Mouse (Mus musculus) lung, postnatal 4 days (tissue): ENCODE results near the gene Rbm26.

Experiments used
- DNase-seq, 2 experiments: peaks; one replicate each; pipeline ENCODE4 v3.0.0; 2021

Gene Rbm26

DNA sequence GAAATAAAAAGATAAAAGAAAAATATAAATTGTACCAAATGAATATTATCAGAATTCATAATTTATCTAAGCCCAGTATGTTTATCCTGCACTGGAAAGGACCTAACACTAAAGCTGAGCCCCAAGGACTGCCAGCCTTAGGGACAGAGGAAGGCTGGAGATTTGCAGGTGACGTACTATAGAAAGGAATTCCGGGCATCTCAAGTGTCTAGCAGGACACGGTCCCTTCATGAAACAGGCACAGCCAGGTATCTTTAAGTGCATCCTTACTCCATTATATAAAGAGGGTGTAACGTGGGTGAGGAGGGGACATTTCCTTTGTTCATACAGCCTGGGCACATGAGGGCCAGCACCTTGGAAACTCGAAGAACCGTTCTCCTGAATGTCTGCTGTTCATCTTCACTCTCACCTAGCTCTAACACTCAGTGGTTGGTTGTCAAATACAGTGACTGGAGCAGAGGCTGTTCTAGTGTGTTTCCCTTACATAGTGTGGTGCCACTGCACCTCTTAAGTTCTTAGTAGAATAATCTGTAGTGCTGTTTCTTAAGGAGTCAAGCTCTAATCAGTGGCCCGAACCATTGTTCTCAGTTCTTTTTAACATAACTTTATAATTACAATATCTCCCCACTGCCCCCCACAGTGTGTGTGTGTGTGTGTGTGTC, 91.7 kb downstream of the Rbm26 start:
- peak; percentile 18 to 28 for DNase-seq

DNA sequence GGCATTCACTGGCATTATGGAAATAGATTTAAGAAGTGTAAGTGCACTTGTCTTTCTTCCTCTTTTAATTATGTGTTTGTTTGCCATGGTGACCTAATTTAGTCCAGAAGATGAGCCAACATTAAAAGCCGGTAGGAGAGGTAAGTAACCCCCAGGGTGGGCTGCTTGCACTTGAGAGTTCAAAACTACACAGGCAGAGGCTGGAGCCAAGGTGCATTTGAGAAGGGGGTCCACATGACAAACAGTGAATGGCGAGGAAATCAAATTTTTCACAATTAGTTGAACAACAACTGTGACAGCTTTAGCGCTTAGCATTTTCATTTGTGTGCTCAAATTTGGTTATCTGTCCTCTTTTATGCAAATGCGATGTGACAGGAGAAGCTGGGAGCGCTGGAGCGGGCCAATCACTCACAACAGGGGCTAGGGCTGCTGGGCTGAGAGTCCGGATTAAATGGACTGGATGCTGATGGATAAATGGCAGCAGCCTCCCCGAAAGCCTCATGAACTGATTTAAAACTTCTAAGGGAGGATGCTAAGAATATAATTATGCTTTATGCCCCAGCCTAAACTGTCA, 92.3 kb downstream of the Rbm26 start:
- no peak for DNase-seq

DNA sequence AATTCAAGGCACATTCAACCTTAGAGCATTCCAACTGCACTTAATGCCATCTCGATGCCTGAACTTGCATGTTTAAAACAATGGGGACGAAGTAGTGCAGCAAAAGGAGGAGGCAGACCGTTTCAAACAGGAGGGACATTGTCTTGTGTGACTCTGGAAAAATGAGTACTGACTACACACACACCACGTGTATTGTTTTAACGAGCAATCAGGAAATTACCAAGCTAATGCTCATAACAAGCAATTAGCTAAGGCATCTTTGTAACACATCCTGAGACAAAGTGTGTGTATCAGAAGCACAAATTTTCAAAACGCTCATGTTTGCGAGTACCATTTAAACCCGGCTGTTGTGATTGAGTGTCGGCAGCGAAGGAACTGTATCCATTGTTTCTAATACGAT, 93.0 kb downstream of the Rbm26 start:
- DNase-seq = no peak

DNA sequence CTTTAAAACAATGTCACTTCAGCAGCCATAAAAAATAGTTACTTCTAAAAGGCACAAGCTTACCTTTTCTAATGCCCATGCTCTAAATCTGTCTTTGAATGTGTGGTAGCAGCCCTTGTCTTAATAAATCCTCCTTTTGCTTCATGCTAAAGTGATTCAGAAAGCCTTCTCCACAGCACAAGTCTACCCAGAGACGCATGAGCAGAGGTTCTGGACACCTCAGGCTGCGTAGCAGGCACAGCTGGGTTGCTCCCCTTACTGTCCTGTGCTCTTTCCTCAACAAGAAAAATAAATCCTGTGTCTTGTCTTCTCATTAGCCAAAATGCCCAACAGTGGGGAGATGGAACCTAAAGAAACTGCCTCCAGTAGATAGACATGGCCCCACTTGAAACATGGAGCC, 102.4 kb downstream of the Rbm26 start:
- DNase-seq = no peak

GRCm38 (mm10) chr14:105074376-105074775, 102.8 kb downstream of the Rbm26 start:
- DNase-seq = no peak

GRCm38 (mm10) chr14:105071010-105071509, 106.1 kb downstream of the Rbm26 start:
- DNase-seq = no peak

DNA sequence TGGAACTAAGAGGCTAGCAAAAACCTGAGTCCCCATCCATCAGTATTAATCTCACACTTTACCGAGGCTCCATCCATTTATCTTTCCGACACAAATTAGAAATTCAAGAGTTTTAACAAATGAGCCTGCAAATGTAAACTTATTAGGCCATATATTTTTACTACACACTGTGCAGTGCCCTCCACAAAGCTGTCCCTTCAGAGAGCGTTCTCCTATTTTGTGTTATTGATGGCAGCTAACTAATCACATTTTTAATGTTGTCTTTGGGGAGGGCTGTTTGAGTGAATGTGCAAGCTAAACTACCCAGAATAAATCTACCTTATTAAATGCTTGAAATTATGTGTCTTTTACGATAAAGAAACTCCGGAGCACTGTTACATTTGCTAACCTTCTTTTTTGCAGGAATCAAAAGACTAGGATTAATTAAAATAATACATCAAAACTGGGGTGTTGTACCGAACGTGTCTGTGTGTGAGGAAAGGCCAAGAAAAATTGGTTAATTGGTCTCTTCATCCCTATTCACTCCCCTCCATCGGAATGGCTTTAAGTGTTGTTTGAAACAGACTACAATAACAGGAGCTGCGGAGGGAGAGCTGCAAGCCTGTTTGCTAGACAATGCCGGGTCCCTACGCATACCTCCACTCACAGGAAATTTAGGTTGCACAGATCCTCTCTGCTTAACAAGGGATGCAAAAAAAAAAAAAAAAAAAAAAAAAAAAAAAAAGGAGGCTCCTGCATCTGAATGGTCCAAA, 106.7 kb downstream of the Rbm26 start:
- no peak for DNase-seq

- DNase-seq = no peak
Measured at GRCm38 (mm10) chr14:105068060-105068459, 109.1 kb downstream of the Rbm26 start.

GRCm38 (mm10) chr14:105064243-105064642, 112.9 kb downstream of the Rbm26 start:
- DNase-seq = no peak

- no peak for DNase-seq
Measured at GRCm38 (mm10) chr14:105061230-105061629, 115.9 kb downstream of the Rbm26 start.

DNA sequence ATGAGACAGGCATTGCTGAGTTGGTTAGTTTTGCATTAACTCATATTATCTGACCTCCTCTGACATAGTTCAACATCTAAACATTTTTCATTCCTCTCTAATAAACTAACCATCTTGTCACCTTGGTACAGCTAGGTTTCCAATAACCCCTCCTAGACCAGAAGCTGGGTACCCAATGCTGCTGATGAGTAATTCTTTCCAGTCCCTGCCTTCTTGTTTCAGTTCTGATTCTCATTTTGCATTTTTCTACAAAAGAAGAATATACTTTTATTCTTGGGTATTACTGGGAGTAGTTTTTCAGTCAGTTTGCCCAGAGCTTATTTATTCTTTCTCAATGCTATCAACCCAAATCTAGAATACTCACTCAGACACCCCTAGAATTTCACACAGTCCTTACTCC, 119.2 kb downstream of the Rbm26 start:
- DNase-seq = no peak
